Mouse (Mus musculus): ENCODE measurements around the gene Foxc2.

Foxc2 gene

GRCm38 (mm10) chr8:121115948-121116347, at the start of gene Foxc2:
Gene Foxc2 (plus strand): TSS chr8:121116171.
- no peak for DNase-seq (ENCODE audit: low read depth, low spot score)

DNA sequence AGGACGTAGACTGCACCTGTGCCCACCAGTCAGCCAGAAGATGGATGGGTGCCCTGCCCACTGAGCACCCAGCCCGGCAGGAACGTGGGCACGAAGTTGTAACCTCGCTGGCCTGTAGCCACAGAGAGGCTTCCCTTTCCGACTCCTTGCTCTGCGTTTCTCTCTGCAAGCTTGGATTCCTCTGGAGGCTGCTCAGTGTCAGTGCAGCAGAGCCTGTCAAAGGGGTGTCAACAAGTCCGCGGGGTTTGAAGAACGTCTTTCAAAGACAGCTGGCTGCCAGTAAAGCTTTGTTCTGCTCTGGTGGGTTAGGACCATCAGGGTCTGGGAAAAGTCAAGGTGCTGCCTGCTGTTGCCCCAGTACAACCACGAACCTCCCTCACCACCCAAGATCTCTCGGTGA, 44.5 kb upstream of the Foxc2 start:
- DNase-seq (ENCODE audit: low read depth, low spot score): no peak

DNA sequence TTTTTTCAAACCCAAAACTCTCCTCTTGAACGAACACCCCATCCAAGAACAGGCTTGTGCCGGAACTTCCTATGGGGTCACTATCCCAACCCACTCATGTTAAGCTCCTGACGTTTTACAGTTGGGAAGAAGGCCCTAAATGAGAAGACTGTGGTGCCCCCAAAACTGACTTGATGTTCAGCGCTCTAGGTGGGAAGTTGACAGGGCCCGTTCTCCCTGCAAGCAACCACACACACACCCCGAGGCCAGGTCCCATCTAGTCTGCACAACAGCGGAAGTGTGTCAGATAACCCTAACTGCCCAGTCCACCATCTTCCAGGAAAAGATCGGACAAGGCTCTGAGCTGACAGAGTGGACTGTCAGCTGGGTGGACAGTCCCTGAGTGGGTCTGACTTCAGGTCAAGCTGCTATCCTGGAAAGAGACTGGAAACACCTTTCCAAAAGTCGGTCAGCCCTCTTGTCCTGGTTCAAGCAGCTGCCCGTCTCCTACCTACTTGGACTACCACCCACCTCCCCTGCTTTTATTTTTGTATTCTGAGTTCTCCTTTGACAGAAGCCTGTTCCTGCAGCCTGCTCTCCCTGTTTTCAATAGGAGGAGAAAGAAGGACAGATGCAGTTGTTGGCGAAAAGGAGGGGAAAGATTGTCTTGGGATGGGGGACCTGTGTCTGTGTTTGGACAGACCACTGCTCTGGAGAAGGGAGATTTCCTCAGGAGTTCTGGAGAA, 43.4 kb upstream of the Foxc2 start:
- no peak for DNase-seq (ENCODE audit: low read depth, low spot score)

DNA sequence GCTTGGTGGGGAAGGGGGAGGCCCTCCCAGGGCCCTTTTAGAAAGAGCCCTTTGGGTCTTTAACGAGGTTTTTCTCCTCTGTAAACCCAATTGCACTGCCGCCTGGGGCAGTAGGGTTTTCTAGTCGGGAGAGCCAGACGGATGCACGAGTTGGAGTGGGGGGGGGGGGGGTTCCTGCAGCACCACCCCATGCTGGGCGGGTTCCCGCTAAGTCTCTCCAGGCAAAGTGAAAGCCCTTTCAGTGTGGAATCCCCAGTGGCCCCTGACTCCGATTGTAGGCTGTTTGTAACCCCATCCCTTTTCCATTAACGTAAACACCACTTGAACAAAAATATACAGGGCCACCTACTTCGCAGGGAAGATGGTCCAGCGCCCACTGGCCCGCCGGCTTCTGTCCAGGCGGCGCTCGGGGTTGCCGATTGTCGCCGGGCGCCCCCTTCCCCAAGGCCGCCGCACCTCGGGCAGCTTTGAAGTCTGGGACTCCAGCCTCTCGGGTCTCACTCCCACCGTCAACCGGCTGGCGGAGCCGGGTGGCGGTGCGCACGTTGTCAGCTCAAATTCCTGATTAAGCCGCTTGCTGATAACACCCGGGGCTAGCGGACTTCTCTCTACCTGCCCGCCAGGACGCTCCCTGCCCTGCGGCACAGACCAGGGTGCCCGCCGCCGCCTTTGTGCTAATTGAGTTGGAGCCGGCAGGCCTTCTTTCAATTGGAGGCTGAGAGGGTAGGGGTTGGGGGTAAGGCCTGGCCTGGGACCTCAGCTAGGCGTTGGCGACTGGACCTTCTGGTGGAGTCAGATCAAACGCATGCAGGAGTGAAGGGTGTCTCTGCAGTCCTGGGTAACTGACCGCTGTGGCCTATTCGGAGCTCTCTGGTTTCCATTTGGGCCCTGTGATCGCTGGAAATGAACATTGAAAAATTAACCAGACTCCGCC, 42.5 kb upstream of the Foxc2 start:
- DNase-seq (ENCODE audit: low read depth, low spot score): no peak

DNA sequence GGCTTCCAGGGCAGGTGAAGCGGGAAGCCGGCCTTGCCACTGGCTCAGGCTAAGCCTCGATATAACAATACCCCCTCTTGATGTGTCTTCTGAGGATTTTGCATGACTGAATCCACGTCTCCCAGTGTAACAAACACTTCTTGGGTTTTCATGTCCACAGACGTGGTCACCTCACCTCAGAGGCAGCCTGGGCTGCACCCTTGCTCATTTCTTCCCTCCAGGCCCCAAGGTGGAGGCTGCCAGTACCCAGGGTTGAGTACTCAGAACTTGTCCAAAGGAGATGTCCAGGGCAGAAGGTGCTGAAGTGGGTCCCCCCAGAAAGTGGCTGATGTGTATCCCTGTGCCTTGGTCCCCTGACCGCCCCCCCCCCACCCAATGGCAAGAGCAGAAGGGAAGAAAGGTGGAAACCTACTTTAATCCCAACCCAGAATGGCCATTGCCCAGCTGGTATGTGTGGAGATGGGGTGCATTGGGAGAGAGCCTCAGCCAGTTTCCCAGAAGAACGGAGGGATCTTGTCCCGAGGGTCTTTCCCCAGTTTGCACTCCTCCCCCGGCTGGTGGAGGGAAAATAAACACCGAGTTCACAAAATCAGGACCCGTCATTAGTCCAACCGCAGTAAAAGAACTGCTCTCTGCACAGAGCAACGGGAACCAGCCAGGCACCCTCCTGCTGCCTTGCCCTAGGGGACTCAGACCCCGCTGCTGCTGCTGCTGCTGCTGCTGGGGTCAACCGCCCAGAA, 41.7 kb upstream of the Foxc2 start:
- DNase-seq (ENCODE audit: low read depth, low spot score): no peak

- DNase-seq (ENCODE audit: low read depth, low spot score): no peak
Observed at GRCm38 (mm10) chr8:121074848-121075145, 41.2 kb upstream of the Foxc2 start.

- no peak for DNase-seq (ENCODE audit: low read depth, low spot score)
Observed at GRCm38 (mm10) chr8:121075936-121076335, 40.0 kb upstream of the Foxc2 start.

GRCm38 (mm10) chr8:121076555-121076954, 39.4 kb upstream of the Foxc2 start:
- DNase-seq (ENCODE audit: low read depth, low spot score): no peak

- DNase-seq (ENCODE audit: low read depth, low spot score): no peak
Observed at GRCm38 (mm10) chr8:121078721-121079120, 37.2 kb upstream of the Foxc2 start.

- DNase-seq (ENCODE audit: low read depth, low spot score): no peak
Observed at GRCm38 (mm10) chr8:121079201-121079600, 36.8 kb upstream of the Foxc2 start.

- DNase-seq (ENCODE audit: low read depth, low spot score): no peak
Observed at GRCm38 (mm10) chr8:121079944-121080343, 36.0 kb upstream of the Foxc2 start.

GRCm38 (mm10) chr8:121080361-121081090, 35.4 kb upstream of the Foxc2 start:
- DNase-seq (ENCODE audit: low read depth, low spot score): no peak

DNA sequence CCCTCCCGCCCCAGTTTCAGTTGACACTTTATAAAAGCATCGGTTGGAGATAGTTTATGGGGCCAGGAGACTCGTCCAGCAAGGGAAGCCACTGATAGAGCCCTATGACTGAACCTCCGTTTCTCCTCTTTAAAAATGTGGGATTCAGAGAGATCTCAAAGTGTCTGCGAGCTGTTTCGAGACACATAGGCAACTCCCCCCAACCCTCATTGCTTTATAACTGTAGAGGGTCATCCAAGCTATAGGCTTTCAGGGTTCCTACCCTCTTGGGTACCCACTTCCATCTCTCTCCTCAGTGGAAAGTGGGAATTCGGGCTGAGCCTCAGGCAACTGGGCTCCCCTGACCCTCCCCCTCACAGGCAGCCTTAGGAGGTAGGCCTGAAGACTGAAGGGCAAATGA, 34.6 kb upstream of the Foxc2 start:
- no peak for DNase-seq (ENCODE audit: low read depth, low spot score)

- no peak for DNase-seq (ENCODE audit: low read depth, low spot score)
Observed at GRCm38 (mm10) chr8:121082218-121083092, 33.5 kb upstream of the Foxc2 start.

- DNase-seq (ENCODE audit: low read depth, low spot score): no peak
Observed at GRCm38 (mm10) chr8:121083093-121083935, 32.7 kb upstream of the Foxc2 start.

DNA sequence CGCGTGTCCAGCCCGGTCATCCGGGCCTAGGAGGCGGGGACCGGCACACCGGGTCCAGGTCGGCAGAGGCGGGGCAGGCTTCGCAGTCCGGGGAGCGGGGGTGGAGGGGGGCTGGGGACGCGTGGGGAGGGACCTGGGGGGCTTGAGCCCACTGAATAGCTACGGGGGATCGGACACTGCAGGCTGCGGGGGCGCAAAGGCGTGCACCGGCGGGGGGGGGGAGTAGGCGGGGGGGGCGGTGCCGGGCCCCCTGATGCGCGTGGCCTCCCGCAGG, 32.1 kb upstream of the Foxc2 start:
- DNase-seq (ENCODE audit: low read depth, low spot score): no peak

GRCm38 (mm10) chr8:121084210-121084951, 31.6 kb upstream of the Foxc2 start, which contains the start of gene Foxf1:
Gene Foxf1 (plus strand): TSS chr8:121084386.
- no peak for DNase-seq (ENCODE audit: low read depth, low spot score)

GRCm38 (mm10) chr8:121085011-121085410, 31.0 kb upstream of the Foxc2 start:
- DNase-seq (ENCODE audit: low read depth, low spot score): no peak

GRCm38 (mm10) chr8:121085561-121085960, 30.4 kb upstream of the Foxc2 start:
- DNase-seq (ENCODE audit: low read depth, low spot score): no peak
